Mouse (Mus musculus) ES-Bruce4 (cell line): ENCODE data around the gene Hoxd12. TPM values are rescaled to one million over a fixed set of nuclear protein-coding genes. Genes with fewer than 3 reads are reported as not detected.

Experiments
- H3K27ac ChIP-seq: 2 replicates; pipeline ENCODE4 v1.5.1; 2012; ENCODE audit warnings: low read length, inconsistent platforms; ENCODE audit not compliant: insufficient read depth
- H3K27me3 ChIP-seq: 2 replicates; pipeline ENCODE4 v1.6.1; 2012; ENCODE audit warnings: mild to moderate bottlenecking, low read length, inconsistent platforms; ENCODE audit not compliant: control insufficient read depth, poor library complexity, insufficient read depth, severe bottlenecking
- H3K36me3 ChIP-seq: 2 replicates; pipeline ENCODE4 v1.6.1; 2012; ENCODE audit warnings: inconsistent platforms, mild to moderate bottlenecking, low read length, moderate library complexity; ENCODE audit not compliant: control insufficient read depth, poor library complexity, insufficient read depth, severe bottlenecking
- H3K4me1 ChIP-seq: one replicate; pipeline ENCODE4 v1.8.1; 2011; ENCODE audit warnings: low read length; ENCODE audit not compliant: control insufficient read depth, insufficient read depth
- H3K4me3 ChIP-seq: 2 replicates; pipeline ENCODE4 v1.5.1; 2011; ENCODE audit warnings: low read depth, mild to moderate bottlenecking, low read length
- H3K9ac ChIP-seq: 2 replicates; pipeline ENCODE4 v1.6.1; 2012; ENCODE audit warnings: low read depth, mild to moderate bottlenecking, inconsistent platforms; ENCODE audit not compliant: poor library complexity, severe bottlenecking
- H3K9me3 ChIP-seq: replicated peaks from 2 replicates; pipeline ENCODE4 v1.6.1; 2012; ENCODE audit warnings: mild to moderate bottlenecking, low read length, inconsistent platforms; ENCODE audit not compliant: control insufficient read depth, poor library complexity, insufficient read depth, severe bottlenecking
- CTCF ChIP-seq: IDR thresholded peaks from one replicate; pipeline ENCODE4 v1.8.1; 2011; ENCODE audit warnings: low read depth, low read length
- EP300 ChIP-seq: IDR thresholded peaks from 2 replicates; pipeline ENCODE4 v1.6.1; 2011; ENCODE audit warnings: low read depth, low read length; ENCODE audit not compliant: insufficient read depth
- POLR2A ChIP-seq: IDR thresholded peaks from one replicate; pipeline ENCODE4 v1.8.1; 2011; ENCODE audit warnings: low read length; ENCODE audit not compliant: insufficient read depth
- polyA plus RNA-seq: library from polyadenylated mRNA; stranded (reverse); fragments of >200 nt; gene quantifications from 2 replicates; pipeline ENCODE4 v1.2.4, GENCODE M21; 2011; ENCODE audit warnings: low read depth; ENCODE audit not compliant: missing spikeins, insufficient read depth, insufficient read length

The Hoxd12 gene
- polyA plus RNA-seq, 1 experiment: not detected

DNA sequence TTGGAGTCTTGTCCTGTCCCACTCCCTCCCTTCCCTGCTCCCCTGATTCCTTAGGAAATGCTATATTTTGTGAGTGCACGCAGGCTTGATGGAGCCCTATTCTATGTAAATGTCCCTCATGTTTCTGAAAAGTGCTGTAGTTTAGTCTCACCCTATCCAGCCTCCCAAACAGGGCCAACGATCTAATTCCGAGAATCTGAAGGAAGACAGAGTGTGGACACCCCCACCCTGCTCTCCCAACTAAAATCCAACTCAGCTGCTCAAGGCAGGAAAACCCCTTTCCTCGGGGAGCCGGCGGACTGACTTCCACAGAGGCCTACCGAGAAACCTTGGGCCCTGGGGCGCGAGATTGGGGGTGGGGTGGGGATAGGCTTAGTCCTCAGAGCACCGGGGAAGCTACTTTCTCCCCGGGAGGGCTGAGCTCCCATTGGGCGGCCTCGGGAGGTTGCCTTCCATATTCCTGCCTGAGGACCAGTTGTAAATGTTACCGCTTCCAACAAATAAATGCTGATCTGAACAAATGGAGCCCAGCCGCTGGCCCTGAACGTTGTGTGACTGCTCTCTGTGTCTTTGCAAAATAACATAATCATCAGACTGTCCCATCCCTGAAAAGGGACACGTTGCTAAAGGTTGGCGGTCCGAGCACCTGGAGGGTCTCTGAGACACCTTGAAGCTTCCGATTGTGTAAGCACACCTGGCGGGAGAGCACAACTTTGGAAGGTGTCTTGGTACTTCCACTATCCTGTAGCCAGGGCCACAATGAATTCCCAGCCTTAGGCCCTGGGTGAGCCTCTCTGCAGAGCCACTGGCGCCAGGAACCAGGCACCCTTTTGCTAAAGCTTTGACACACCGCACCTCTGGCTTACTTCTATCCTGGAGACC is 25.1 kb downstream of the Hoxd12 start:
- H3K9me3 ChIP-seq: no peaks in the 10 kb centered on the region
- H3K36me3 ChIP-seq: no peaks in the 10 kb centered on the region
- peaks cover 64% of the 10 kb centered on the region for H3K27me3 ChIP-seq
- TF ChIP-seq POLR2A (no peak), EP300 (no peak), CTCF (no peak)
- no peak overlapping the region for H3K4me3 ChIP-seq
- no peak overlapping the region for H3K9ac ChIP-seq
- no peaks in the 10 kb centered on the region for H3K4me1 ChIP-seq
- H3K27ac ChIP-seq: no peak overlapping the region

DNA sequence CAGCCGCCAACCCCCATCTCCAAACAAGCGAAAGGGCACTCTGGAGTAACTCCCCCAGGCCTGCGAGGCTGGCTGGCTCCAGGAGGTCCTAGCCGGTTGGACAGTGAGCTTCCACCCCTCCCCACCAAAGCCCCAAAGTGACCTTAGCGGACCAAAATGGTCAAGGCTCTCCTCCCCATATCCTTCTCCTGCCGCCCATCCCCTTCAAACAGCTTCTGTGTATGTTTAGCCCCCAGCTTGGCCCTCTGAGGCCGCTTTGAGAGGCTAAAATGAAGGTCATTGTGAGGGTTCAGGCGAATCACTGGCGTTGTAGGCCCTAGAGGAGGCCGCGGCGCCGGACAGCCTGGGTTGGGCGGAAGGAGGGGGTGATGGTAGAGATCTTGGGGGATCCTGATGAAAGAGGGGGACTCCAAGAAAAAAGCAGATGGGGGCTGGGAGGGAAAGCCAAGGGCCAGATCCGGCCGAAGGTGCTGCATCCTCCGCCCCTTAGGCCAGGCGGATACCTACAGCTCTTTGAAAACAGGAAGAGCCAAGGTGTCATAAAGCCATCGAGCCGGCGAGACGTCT is 25.8 kb downstream of the Hoxd12 start:
- Histone ChIP-seq H3K27me3 (peaks cover 64% of the 10 kb centered on the region), H3K4me1 (no peaks in the 10 kb centered on the region)
- TF ChIP-seq EP300 (no peak), POLR2A (no peak), CTCF (no peak)

DNA sequence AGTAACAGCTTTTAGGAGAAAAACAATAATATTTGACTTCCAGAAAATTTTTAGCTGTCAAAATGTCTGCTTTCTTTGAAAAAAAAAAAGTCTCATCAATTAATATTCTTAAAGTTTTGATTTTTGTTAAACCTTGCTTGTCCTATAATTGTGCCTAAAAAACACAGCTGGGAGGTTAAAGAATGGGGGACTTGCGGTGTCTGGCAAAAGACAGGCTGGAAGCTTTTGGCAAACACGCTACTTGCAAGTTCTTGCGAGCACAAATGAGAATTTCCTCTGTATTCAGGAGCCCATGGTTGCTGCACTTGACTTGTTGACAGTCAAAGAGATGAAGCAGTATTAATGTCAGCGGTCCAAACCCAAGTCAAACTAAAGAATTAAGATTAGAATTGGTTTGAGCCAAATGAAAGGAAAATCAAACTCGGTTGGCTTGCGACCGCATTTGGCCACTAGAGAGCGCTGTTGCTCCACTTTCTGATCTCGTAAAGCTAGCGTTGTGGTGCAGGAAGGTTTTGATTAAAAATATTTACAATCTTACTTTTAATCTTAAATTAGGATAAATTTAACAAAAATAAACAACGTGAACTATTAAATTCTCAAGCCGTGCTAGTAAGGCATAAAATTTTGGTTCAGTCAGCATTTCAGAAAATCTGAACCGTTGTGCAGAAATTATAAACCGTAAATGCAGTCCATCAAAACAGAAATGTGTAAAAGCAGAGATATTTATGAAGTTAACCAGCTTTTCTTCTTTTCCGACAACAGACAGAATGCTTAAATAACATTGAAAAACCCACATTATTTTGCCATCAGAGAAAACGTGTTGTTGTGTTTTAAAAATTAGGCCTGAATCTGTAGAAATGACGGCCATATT is 27.4 kb downstream of the Hoxd12 start:
- no peaks in the 10 kb centered on the region for H3K9me3 ChIP-seq
- H3K27ac ChIP-seq: no peak overlapping the region
- no peaks in the 10 kb centered on the region for H3K36me3 ChIP-seq
- no peaks in the 10 kb centered on the region for H3K4me1 ChIP-seq
- H3K4me3 ChIP-seq: no peak overlapping the region
- TF ChIP-seq POLR2A (no peak), CTCF (peak; percentile 80)
- H3K27me3 ChIP-seq: peaks cover 65% of the 10 kb centered on the region
- no peak overlapping the region for H3K9ac ChIP-seq

More for the DNA sequence above, 25.8 kb downstream of the Hoxd12 start:
- no peak overlapping the region for H3K4me3 ChIP-seq
- no peak overlapping the region for H3K9ac ChIP-seq
- no peaks in the 10 kb centered on the region for H3K9me3 ChIP-seq
- H3K36me3 ChIP-seq: no peaks in the 10 kb centered on the region
- H3K27ac ChIP-seq: no peak overlapping the region

DNA sequence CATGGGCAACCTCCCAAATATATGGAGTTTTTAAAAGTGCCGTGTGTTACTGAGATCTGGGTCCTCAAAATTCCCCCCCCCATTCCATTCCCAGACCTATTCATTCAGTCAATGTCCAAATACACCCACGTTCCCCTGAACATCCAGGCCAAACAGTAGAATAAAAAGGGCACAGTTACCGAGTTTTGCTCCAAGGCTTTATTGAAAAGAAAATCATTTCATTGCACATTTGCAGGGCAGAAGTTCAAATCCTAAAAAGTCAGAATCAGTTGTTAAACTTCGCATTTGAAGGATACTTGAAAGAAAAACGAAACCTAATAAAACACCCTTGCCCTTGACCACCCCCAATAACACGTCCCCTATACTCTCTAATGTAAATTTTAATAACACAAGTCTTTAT is 28.0 kb downstream of the Hoxd12 start:
- TF ChIP-seq CTCF (no peak), POLR2A (no peak), EP300 (no peak)
- H3K27ac ChIP-seq: no peak overlapping the region
- no peak overlapping the region for H3K4me3 ChIP-seq

DNA sequence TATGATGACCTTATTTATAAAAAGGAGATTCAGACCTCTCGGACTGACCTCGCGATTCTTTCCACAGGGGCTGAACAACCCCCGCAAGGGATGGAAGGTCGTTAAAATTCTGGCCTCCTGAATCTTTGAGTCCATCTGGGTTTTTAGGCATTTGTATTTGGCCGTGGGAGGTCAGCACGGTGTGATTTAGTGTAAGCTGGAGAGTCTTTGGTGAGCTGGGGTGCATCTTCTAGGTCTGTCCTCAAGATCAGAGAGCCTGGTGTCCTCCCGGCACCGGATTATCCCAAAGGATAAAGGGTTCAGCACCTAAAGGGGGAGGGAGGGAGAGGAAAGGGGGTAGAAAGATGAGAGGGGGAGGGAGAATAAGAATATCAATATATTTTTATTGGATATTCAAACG is 28.5 kb downstream of the Hoxd12 start:
- no peak overlapping the region for H3K27ac ChIP-seq
- no peak overlapping the region for H3K4me3 ChIP-seq
- no peaks in the 10 kb centered on the region for H3K4me1 ChIP-seq
- H3K9ac ChIP-seq: no peak overlapping the region
- H3K9me3 ChIP-seq: no peaks in the 10 kb centered on the region
- no peaks in the 10 kb centered on the region for H3K36me3 ChIP-seq
- peaks cover 60% of the 10 kb centered on the region for H3K27me3 ChIP-seq
- TF ChIP-seq EP300 (no peak), POLR2A (no peak), CTCF (no peak)

More for the DNA sequence above, 28.0 kb downstream of the Hoxd12 start:
- no peaks in the 10 kb centered on the region for H3K9me3 ChIP-seq
- no peaks in the 10 kb centered on the region for H3K36me3 ChIP-seq
- no peak overlapping the region for H3K9ac ChIP-seq
- no peaks in the 10 kb centered on the region for H3K4me1 ChIP-seq
- peaks cover 63% of the 10 kb centered on the region for H3K27me3 ChIP-seq
